ENCODE assay signal across 8 mouse cellular contexts in genomic region chr6:88199718-88200692, GRCm38 (mm10). TPM values are rescaled to one million over a fixed set of nuclear protein-coding genes. Genes with fewer than 3 reads are reported as not detected.
DNase-seq lines count a peak whose midpoint lies in the region; ATAC-seq and TF ChIP-seq lines count a peak whose summit lies in the region.

No protein-coding gene starts in this region.

- H3K27ac ChIP-seq in lung, embryonic 16.5 days (ENCODE audit: low read length), result no peak overlapping the region; the same call in 1 of the 2 replicates
- H3K27ac ChIP-seq in limb, embryonic 14.5 days (replicated peaks; ENCODE audit: low read depth, low read length), result no peak overlapping the region
- H3K27ac ChIP-seq in small intestine, adult 2 months (ENCODE audit: insufficient read depth, low read depth, low read length), result no peak overlapping the region

- H3K4me1 ChIP-seq in lung, embryonic 16.5 days (replicated peaks; ENCODE audit: control insufficient read depth, insufficient read depth, low read length), result peaks cover 31% of the 10 kb centered on the region
- peaks cover 22% of the 10 kb centered on the region for H3K4me1 ChIP-seq in limb, embryonic 14.5 days (ENCODE audit: control insufficient read depth, insufficient read depth, low read length)
- peaks cover 2% of the 10 kb centered on the region for H3K4me1 ChIP-seq in small intestine, adult 2 months (ENCODE audit: control insufficient read depth, insufficient read depth, insufficient read length, low read length)

- 7% methylated on average over 50 of the region's 50 CpGs for WGBS in lung, embryonic 16.5 days
- WGBS in limb, embryonic 14.5 days, result 4% methylated on average over 46 of the region's 50 CpGs
- 12% methylated on average over 50 of the region's 50 CpGs for WGBS in small intestine, adult 2 months

- DNase-seq in lung, postnatal 10 days, result no peak
- DNase-seq in forelimb bud, embryonic 11.5 days (ENCODE audit: low read depth, low spot score), result peak; percentile 10
- no peak for DNase-seq in limb, embryonic 14.5 days (ENCODE audit: low spot score)
- no peak for DNase-seq in spleen, postnatal 4 days (ENCODE audit: low spot score in 2 of 2)
- DNase-seq in gastrocnemius, postnatal 36 days, result no peak
- DNase-seq in adrenal gland, postnatal 4 days (ENCODE audit: low spot score in 2 of 2), result no peak

- peak overlapping the region; percentile 83 for H3K4me2 ChIP-seq in lung, embryonic 16.5 days (ENCODE audit: low read depth, low read length)
- H3K4me2 ChIP-seq in limb, embryonic 14.5 days (replicated peaks; ENCODE audit: low read depth, low read length, severe bottlenecking), result peak overlapping the region; percentile 64

- intact Hi-C loops in gastrocnemius, postnatal 36 days (cut with DNase I), result no loop called here

- peak overlapping the region; percentile 56 for H3K4me3 ChIP-seq in lung, embryonic 16.5 days (ENCODE audit: low read length)
- peak overlapping the region; percentile 45 for H3K4me3 ChIP-seq in limb, embryonic 14.5 days (replicated peaks; ENCODE audit: low read length)
- peak overlapping the region; percentile 56 for H3K4me3 ChIP-seq in small intestine, adult 2 months (ENCODE audit: low read depth, low read length)

- no peak for TF ChIP-seq POLR2A in limb, embryonic 14.5 days (IDR thresholded peaks at IDR 0.05; ENCODE audit: borderline replicate concordance, extremely low read depth, insufficient read depth, insufficient read length)
- no peak for TF ChIP-seq POLR2A in small intestine, adult 2 months (IDR thresholded peaks at IDR 0.05; ENCODE audit: low read depth, low read length)

- peaks cover 96% of the 10 kb centered on the region for H3K27me3 ChIP-seq in lung, embryonic 16.5 days (ENCODE audit: control insufficient read depth, insufficient read depth, low read depth, low read length)
- peaks cover 100% of the 10 kb centered on the region for H3K27me3 ChIP-seq in limb, embryonic 14.5 days (ENCODE audit: control insufficient read depth, insufficient read depth, low read length)
- peaks cover 98% of the 10 kb centered on the region for H3K27me3 ChIP-seq in small intestine, adult 2 months (ENCODE audit: control insufficient read depth, insufficient read depth, low read length)

- ATAC-seq in lung, embryonic 16.5 days (ENCODE audit: low read depth), result no peak
- no peak for ATAC-seq in limb, embryonic 14.5 days (ENCODE audit: low FRiP score, low read depth)

- H3K36me3 ChIP-seq in lung, embryonic 16.5 days (ENCODE audit: control insufficient read depth, insufficient read depth, low read length), result no peaks in the 10 kb centered on the region
- H3K36me3 ChIP-seq in limb, embryonic 14.5 days (ENCODE audit: control insufficient read depth, insufficient read depth, low read length), result no peaks in the 10 kb centered on the region
- H3K36me3 ChIP-seq in small intestine, adult 2 months (ENCODE audit: control insufficient read depth, insufficient read depth, low read length), result no peaks in the 10 kb centered on the region

- H3K9me3 ChIP-seq in lung, embryonic 16.5 days (ENCODE audit: control insufficient read depth, low read length), result no peaks in the 10 kb centered on the region
- H3K9me3 ChIP-seq in limb, embryonic 14.5 days (ENCODE audit: control insufficient read depth, low read length), result no peaks in the 10 kb centered on the region

- TF ChIP-seq CTCF in small intestine, adult 2 months (IDR thresholded peaks at IDR 0.05; ENCODE audit: extremely low read depth, insufficient read length, insufficient replicate concordance, low read depth, low read length), result no peak

- peak overlapping the region; percentile 64 for H3K9ac ChIP-seq in lung, embryonic 16.5 days (ENCODE audit: low read length)
- 0 out of 2 replicates have a peak overlapping the region, but pooled peaks have one; percentile 1 for H3K9ac ChIP-seq in limb, embryonic 14.5 days (ENCODE audit: low read depth, low read length, severe bottlenecking)

RNA-seq across cellular contexts. Expression of gene Gata2, which starts 6.3 kb away (rescaled TPM):
- polyA plus RNA-seq in lung, embryonic 16.5 days (2015; fragmentation: Nextera tagmentation; extraction: Ambion mirVana), result 23.6 and 23.9 TPM in 2 replicates
- 15.7 and 18.4 TPM in 2 replicates for polyA plus RNA-seq in limb, embryonic 14.5 days (2012; rRNA removed)
- 18.1 and 19.3 TPM in 2 replicates for polyA plus RNA-seq in limb, embryonic 14.5 days (2014; fragmentation: Nextera tagmentation; extraction: Ambion mirVana)
- polyA plus RNA-seq in small intestine, adult 2 months (2012; rRNA removed), result 5.0 and 5.6 TPM in 2 replicates
- 1 to 10 TPM; 4.2 to 4.3 TPM for total RNA-seq in gastrocnemius, postnatal 36 days (2021)
- total RNA-seq in adrenal gland, postnatal 4 days (2021), result 10 to 100 TPM; 55.5 to 62.7 TPM

RNA-seq across cellular contexts. Expression of gene Dnajb8, which starts 22.1 kb away (rescaled TPM):
- not detected in 2 replicates for polyA plus RNA-seq in lung, embryonic 16.5 days (2015; fragmentation: Nextera tagmentation; extraction: Ambion mirVana)
- not detected in 2 replicates for polyA plus RNA-seq in limb, embryonic 14.5 days (2012; rRNA removed)
- not detected in 2 replicates for polyA plus RNA-seq in limb, embryonic 14.5 days (2014; fragmentation: Nextera tagmentation; extraction: Ambion mirVana)
- polyA plus RNA-seq in small intestine, adult 2 months (2012; rRNA removed), result not detected in 2 replicates
- not detected for total RNA-seq in gastrocnemius, postnatal 36 days (2021)
- total RNA-seq in adrenal gland, postnatal 4 days (2021), result not detected
